Mouse (Mus musculus) ES-E14 (cell line): ENCODE measurements around the gene Wee1. TPM values are rescaled to one million over a fixed set of nuclear protein-coding genes. Genes with fewer than 3 reads are reported as not detected.

Source experiments
- DNase-seq: peaks from one replicate; pipeline ENCODE4 v3.0.0-alpha.2; 2013; ENCODE audit warnings: low read depth, low spot score
- H3K27ac ChIP-seq: 2 replicates; pipeline ENCODE4 v1.5.1; 2012; ENCODE audit warnings: low read depth, mild to moderate bottlenecking, low read length, moderate library complexity, mixed read lengths; ENCODE audit not compliant: poor library complexity, insufficient read depth, severe bottlenecking
- H3K36me3 ChIP-seq: 2 replicates; pipeline ENCODE4 v1.6.1; 2012; ENCODE audit warnings: mild to moderate bottlenecking, low read length, moderate library complexity, mixed read lengths; ENCODE audit not compliant: control insufficient read depth, poor library complexity, insufficient read depth, severe bottlenecking
- H3K4me1 ChIP-seq, 2 experiments: fragments of 150-350 bp in 1 of 2; sonication (generic) in 1 of 2; 2 replicates each; pipeline ENCODE4 v1.6.1; 2012; ENCODE audit warnings: low read length in 2 of 2, mild to moderate bottlenecking in 1 of 2, mixed read lengths in 1 of 2; ENCODE audit not compliant: control insufficient read depth in 2 of 2, insufficient read depth in 2 of 2, poor library complexity in 1 of 2
- H3K4me3 ChIP-seq, 2 experiments: fragments of 150-350 bp in 1 of 2; sonication (generic) in 1 of 2; 2 replicates each; pipeline ENCODE4 v1.5.1; 2012; ENCODE audit warnings: low read length in 2 of 2, low read depth in 1 of 2, mild to moderate bottlenecking in 1 of 2, mixed read lengths in 1 of 2; ENCODE audit not compliant: insufficient read depth in 1 of 2, poor library complexity in 1 of 2, severe bottlenecking in 1 of 2
- H3K9ac ChIP-seq: 2 replicates; pipeline ENCODE4 v1.6.1; 2012; ENCODE audit warnings: low read depth, mild to moderate bottlenecking, low read length, mixed read lengths; ENCODE audit not compliant: poor library complexity, insufficient read depth, severe bottlenecking
- H3K9me3 ChIP-seq: fragments of 150-350 bp; sonication (generic); 2 replicates; pipeline ENCODE4 v1.6.1; 2012; ENCODE audit warnings: low read depth, mild to moderate bottlenecking, low read length; ENCODE audit not compliant: control insufficient read depth, insufficient read depth
- CHD2 ChIP-seq: IDR thresholded peaks from 2 replicates; pipeline ENCODE4 v1.6.1; 2014; ENCODE audit warnings: mild to moderate bottlenecking, low read depth, low read length, inconsistent platforms
- HCFC1 ChIP-seq: IDR thresholded peaks from 2 replicates; pipeline ENCODE4 v1.6.1; 2012; ENCODE audit warnings: low read length, inconsistent platforms, borderline replicate concordance; ENCODE audit not compliant: insufficient read depth
- MAFK ChIP-seq: IDR thresholded peaks from 2 replicates; pipeline ENCODE4 v1.6.1; 2014; ENCODE audit warnings: mild to moderate bottlenecking, low read depth, low read length, inconsistent platforms; ENCODE audit not compliant: insufficient read depth
- ZC3H11A ChIP-seq: IDR thresholded peaks from 2 replicates; pipeline ENCODE4 v1.6.1; 2012; ENCODE audit warnings: low read depth, mild to moderate bottlenecking, inconsistent platforms, low read length, borderline replicate concordance
- ZNF384 ChIP-seq: IDR thresholded peaks from 2 replicates; pipeline ENCODE4 v1.6.1; 2012; ENCODE audit warnings: low read depth, low read length, inconsistent platforms
- in situ Hi-C, 2 experiments: fragments of 600-800 bp; cut with MboI; formaldehyde crosslinking; loops; one replicate each; pipeline ENCODE4 v1.15.1; 2025; ENCODE audit warnings: low sequenced_read_pairs in 2 of 2, inconsistent platforms in 1 of 2; ENCODE audit not compliant: unreplicated experiment in 2 of 2
- total RNA-seq: library from RNA; depleted of rRNA; stranded (reverse); fragments of 300-350 nt; gene quantifications from 2 replicates; pipeline ENCODE4 v1.2.3, GENCODE M21; 2012; rRNA removed

Gene Wee1
- total RNA-seq, 1 experiment, result 16.5 TPM

DNA sequence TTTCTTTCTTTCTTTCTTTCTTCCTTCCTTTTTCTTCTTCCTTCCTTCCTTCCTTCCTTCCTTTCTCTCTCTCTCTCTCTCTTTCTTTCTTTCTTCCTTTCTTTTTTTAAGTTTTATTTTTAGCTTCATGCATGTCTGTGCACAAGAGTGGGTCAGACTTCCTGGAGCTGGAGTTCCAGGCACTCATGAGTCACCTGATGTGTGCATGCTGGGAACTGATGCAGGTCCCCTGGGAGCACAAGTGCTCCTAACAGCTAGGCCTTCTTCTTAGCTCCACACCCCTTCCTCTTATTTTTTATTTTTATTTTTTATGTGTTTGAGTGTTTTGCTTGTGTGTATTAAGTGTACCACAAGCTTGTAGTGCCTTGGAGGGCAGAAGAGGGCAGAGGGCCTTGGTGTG, 58.8 kb downstream of the Wee1 start:
- TF ChIP-seq CHD2 (no peak), HCFC1 (no peak), ZNF384 (no peak), ZC3H11A (no peak), MAFK (no peak)

GRCm38 (mm10) chr7:110181446-110181845, 59.6 kb downstream of the Wee1 start:
- Histone ChIP-seq H3K4me3 (peak overlapping the region; percentile 23 to 58), H3K4me1 (peaks cover 0 to 16% of the 10 kb centered on the region in 2 experiments; a peak in 2 of 4 replicates), H3K9ac (peak overlapping the region; percentile 71; the same call in 1 of the 2 replicates), H3K36me3 (no peaks in the 10 kb centered on the region), H3K9me3 (no peaks in the 10 kb centered on the region), H3K27ac (peak overlapping the region; percentile 64)
- TF ChIP-seq CHD2, result no peak
- TF ChIP-seq ZC3H11A, result no peak
- TF ChIP-seq HCFC1, result no peak
- no peak for TF ChIP-seq MAFK
- no peak for TF ChIP-seq ZNF384
- DNase-seq, result no peak
- in situ Hi-C loops, result no loop called here

More for the DNA sequence above, 58.8 kb downstream of the Wee1 start:
- Histone ChIP-seq H3K36me3 (no peaks in the 10 kb centered on the region), H3K4me3 (no peak overlapping the region), H3K9ac (no peak overlapping the region), H3K4me1 (peaks cover 0 to 15% of the 10 kb centered on the region in 2 experiments; a peak in 2 of 4 replicates), H3K27ac (peak overlapping the region; percentile 64; the same call in 1 of the 2 replicates), H3K9me3 (no peaks in the 10 kb centered on the region)
- in situ Hi-C loops, result no loop called here
- no peak for DNase-seq

GRCm38 (mm10) chr7:110184608-110185007, 62.8 kb downstream of the Wee1 start:
- Histone ChIP-seq H3K9ac (no peak overlapping the region), H3K9me3 (no peaks in the 10 kb centered on the region), H3K27ac (no peak overlapping the region), H3K4me1 (peaks cover 2 to 14% of the 10 kb centered on the region in 2 experiments; a peak in 3 of 4 replicates), H3K4me3 (no peak overlapping the region), H3K36me3 (no peaks in the 10 kb centered on the region)
- TF ChIP-seq HCFC1 (no peak), ZNF384 (no peak), MAFK (no peak), CHD2 (no peak), ZC3H11A (no peak)
- DNase-seq, result no peak
- in situ Hi-C loops, result no loop called here

DNA sequence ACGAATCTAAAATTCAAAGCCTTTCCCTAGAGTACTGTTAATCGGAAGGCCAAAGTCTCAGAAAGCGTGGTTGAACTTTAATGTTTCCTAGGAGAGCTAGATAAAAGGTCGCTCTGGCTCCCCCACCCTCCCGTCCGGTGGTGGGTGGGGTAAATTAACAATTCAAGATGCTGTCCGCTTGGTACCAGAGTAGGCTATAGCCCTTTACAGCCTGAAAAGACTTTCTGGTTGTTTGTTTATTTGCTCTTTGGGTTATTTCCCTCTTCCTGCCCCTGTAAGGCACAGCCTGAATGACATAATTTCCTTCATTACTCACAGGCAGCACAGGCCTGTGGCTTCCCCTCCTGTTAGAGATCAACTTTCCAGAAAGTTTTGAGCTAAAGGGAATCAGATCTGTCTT, 68.1 kb downstream of the Wee1 start:
- Histone ChIP-seq H3K9me3 (no peaks in the 10 kb centered on the region), H3K9ac (peak overlapping the region; percentile 27; the same call in 1 of the 2 replicates), H3K4me3 (peak overlapping the region; percentile 24 to 44; a peak in 3 of 4 replicates), H3K27ac (peak overlapping the region; percentile 51; the same call in 1 of the 2 replicates), H3K36me3 (no peaks in the 10 kb centered on the region), H3K4me1 (peaks cover 2 to 3% of the 10 kb centered on the region in 2 experiments; a peak in 2 of 4 replicates)
- TF ChIP-seq ZNF384 (no peak), HCFC1 (no peak), ZC3H11A (no peak), MAFK (no peak), CHD2 (no peak)
- in situ Hi-C loops, result no loop called here
- DNase-seq, result no peak

Other genes with a start within 250 kb of the Wee1 start
- 27.1 and 28.8 TPM in 2 replicates for gene Dennd5a, start 161.6 kb upstream of the Wee1 start, total RNA-seq
- 154 and 161 TPM in 2 replicates for gene Tmem41b, start 135.1 kb upstream of the Wee1 start, total RNA-seq
- gene Ipo7, start 103.8 kb upstream of the Wee1 start, total RNA-seq, result 145 and 161 TPM in 2 replicates
- gene Zfp143, start 60.8 kb upstream of the Wee1 start, total RNA-seq, result 23.1 and 24.0 TPM in 2 replicates
- gene Swap70, start 99.7 kb downstream of the Wee1 start, total RNA-seq, result 26.3 and 28.7 TPM in 2 replicates